ENCODE assay signal across 36 mouse cellular contexts in the genomic region with DNA sequence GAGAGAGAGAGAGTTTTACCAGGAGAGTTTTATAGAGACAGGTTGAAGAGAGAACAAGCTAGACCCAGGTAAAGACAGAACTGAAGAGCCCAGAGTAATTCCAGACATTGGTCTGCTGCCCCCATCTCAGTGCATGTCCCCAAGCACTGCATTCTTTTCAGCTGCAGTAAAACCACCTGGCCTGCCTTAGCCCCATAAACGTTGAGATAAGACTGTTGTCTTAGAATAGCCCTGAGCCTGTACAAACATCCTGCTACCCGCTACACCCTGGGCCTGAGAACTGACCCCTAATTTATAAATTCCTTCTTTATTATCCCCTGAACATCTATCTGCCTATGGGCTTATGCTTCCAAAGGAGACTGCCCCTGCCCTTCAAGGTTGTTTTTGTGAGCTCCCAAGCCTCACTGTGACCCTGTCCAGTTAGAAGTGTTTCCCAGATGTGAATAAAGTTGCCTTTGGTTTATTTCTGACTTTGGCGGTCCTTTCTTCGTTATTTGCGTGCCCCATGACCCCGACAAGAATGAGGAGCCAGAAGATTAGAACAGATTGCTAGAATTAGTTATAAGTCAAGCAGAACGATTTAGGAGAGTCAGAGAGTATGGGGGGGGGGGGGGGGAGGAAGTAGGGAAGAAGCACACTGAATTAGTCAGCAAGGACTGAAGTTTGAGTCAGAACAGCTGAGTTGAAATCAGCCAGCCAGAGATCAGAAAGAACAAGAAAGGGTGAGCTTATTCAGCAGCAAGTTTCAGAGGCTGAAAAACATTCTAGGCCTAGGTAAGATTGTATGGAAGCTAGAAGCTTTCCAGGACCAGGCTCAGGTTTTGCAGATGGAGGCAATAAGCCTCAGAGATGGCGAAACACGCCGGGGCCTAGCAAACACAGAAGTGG. TPM values are rescaled to one million over a fixed set of nuclear protein-coding genes. Genes with fewer than 3 reads are reported as not detected.
DNase-seq lines count a peak whose midpoint lies in the region; ATAC-seq and TF ChIP-seq lines count a peak whose summit lies in the region.
"Had no signal": no experiment of that assay in that cellular context is flagged by ENCODE, and none has a peak within 500 bp of the region (broad histone marks: within the 10 kb centered on the region; RNA-seq: fewer than 3 reads in every experiment).

No protein-coding gene starts in this region.

- no peak overlapping the region for H3K4me3 ChIP-seq in intestine, embryonic 14.5 days (ENCODE audit: low read depth, low read length)
- no peak overlapping the region for H3K4me3 ChIP-seq in intestine, postnatal 0 days (ENCODE audit: low read depth, low read length)
- H3K4me3 ChIP-seq in CH12.LX (replicated peaks in 1 of 3; ENCODE audit: low read depth in 2 of 3, low read length in 2 of 3, poor library complexity in 1 of 3) = no peak overlapping the region
- H3K4me3 ChIP-seq in brown adipose tissue, adult 24 weeks (ENCODE audit: insufficient read depth, low read depth, low read length) = no peak overlapping the region
- H3K4me3 ChIP-seq in stomach, embryonic 16.5 days (replicated peaks; ENCODE audit: low read length) = no peak overlapping the region
- H3K4me3 ChIP-seq in lung, adult 2 months (replicated peaks; ENCODE audit: extremely low read depth, low read depth, low read length) = no peak overlapping the region
- H3K4me3 ChIP-seq: heart, embryonic 13.5 days; layer of hippocampus, adult 2 months; left cerebral cortex, adult 2 months; limb, embryonic 12.5 days; liver, embryonic 15.5 days; megakaryocyte, embryonic 14.5 days; midbrain, embryonic 12.5 days; myocyte; neural tube, embryonic 12.5 days had no signal

- H3K4me1 ChIP-seq in intestine, embryonic 14.5 days (replicated peaks; ENCODE audit: control insufficient read depth, insufficient read depth, low read length) = 0 out of 2 replicates have a peak, but pooled peaks cover 3% of the 10 kb centered on the region
- H3K4me1 ChIP-seq in intestine, postnatal 0 days (replicated peaks; ENCODE audit: control insufficient read depth, insufficient read depth, low read length) = 0 out of 2 replicates have a peak, but pooled peaks cover 2% of the 10 kb centered on the region
- H3K4me1 ChIP-seq in CH12.LX (ENCODE audit: control insufficient read depth in 1 of 2, insufficient read depth in 2 of 2) = peaks cover 4 to 25% of the 10 kb centered on the region in 2 experiments; a peak in 3 of 4 replicates
- H3K4me1 ChIP-seq in brown adipose tissue, adult 24 weeks (ENCODE audit: control insufficient read depth, insufficient read depth, insufficient read length, low read length) = peaks cover 14% of the 10 kb centered on the region
- peaks cover 4% of the 10 kb centered on the region; the same call in 1 of the 2 replicates for H3K4me1 ChIP-seq in stomach, embryonic 16.5 days (ENCODE audit: control insufficient read depth, insufficient read depth, low read length)
- H3K4me1 ChIP-seq in lung, adult 2 months (ENCODE audit: control insufficient read depth, insufficient read depth, low read length) = no peaks in the 10 kb centered on the region
- H3K4me1 ChIP-seq: limb, embryonic 12.5 days; neural tube, embryonic 12.5 days had no signal

- no peak for DNase-seq in intestine, embryonic 14.5 days (ENCODE audit: low spot score)
- peak; percentile 60 for DNase-seq in CH12.LX (ENCODE audit: extremely low read depth)
- DNase-seq in lung, adult 2 months = no peak
- no peak for DNase-seq in adrenal gland, postnatal 25 days
- DNase-seq: cerebellum, adult 8-10 months; cerebellum, postnatal 36 days had no signal

- TF ChIP-seq EP300 in CH12.LX (IDR thresholded peaks at IDR 0.05; ENCODE audit: low read length) = no peak

- ATAC-seq in intestine, embryonic 14.5 days (replicated peaks; ENCODE audit: low FRiP score, low TSS enrichment, low read depth) = peak; percentile 60; the same call in 1 of the 2 replicates
- no peak for ATAC-seq in intestine, postnatal 0 days
- ATAC-seq in stomach, embryonic 16.5 days (ENCODE audit: insufficient read depth, low FRiP score) = 0 out of 2 replicates have a peak, but pooled peaks have one; percentile 42
- ATAC-seq: forebrain, embryonic 14.5 days; Patski had no signal

- TF ChIP-seq CTCF in intestine, postnatal 0 days (IDR thresholded peaks at IDR 0.05; ENCODE audit: low read depth) = no peak
- no peak for TF ChIP-seq CTCF in CH12.LX (conservative IDR thresholded peaks at IDR 0.05 in 1 of 2, IDR thresholded peaks at IDR 0.05 in 1 of 2; ENCODE audit: low read depth in 2 of 2, low read length in 2 of 2)
- no peak for TF ChIP-seq CTCF in lung, adult 2 months (IDR thresholded peaks at IDR 0.05; ENCODE audit: insufficient read depth, low read length)

- no peak overlapping the region for H3K9ac ChIP-seq in intestine, embryonic 14.5 days (ENCODE audit: low read length)
- H3K9ac ChIP-seq in intestine, postnatal 0 days (ENCODE audit: low read depth, low read length) = no peak overlapping the region
- peak overlapping the region; percentile 10 for H3K9ac ChIP-seq in CH12.LX (ENCODE audit: insufficient read depth, low read depth)
- H3K9ac ChIP-seq in stomach, embryonic 16.5 days (ENCODE audit: low read length) = no peak overlapping the region
- H3K9ac ChIP-seq: heart, embryonic 13.5 days; limb, embryonic 12.5 days; liver, embryonic 15.5 days; midbrain, embryonic 12.5 days; neural tube, embryonic 12.5 days had no signal

- dilution Hi-C loops in CH12.LX (cut with MboI; ENCODE audit: extremely low pct_ligation_motif_present, extremely low pct_unique_long_range_greater_than_20kb, low sequenced_read_pairs) = no loop called here

- H3K79me2 ChIP-seq in CH12.LX (replicated peaks; ENCODE audit: control insufficient read depth, extremely low read depth, insufficient read depth, poor library complexity, severe bottlenecking) = no peaks in the 10 kb centered on the region

- in situ Hi-C loops in CH12.LX (cut with MboI; ENCODE audit: low pct_ligation_motif_present, low pct_unique_long_range_greater_than_20kb, low sequenced_read_pairs) = loop anchor here (25.0 kb wide), 1 partner anchor 154 kb away; no protein-coding TSS in a partner anchor

- H3K27ac ChIP-seq in intestine, embryonic 14.5 days (ENCODE audit: low read depth) = no peak overlapping the region
- H3K27ac ChIP-seq in intestine, postnatal 0 days (ENCODE audit: low read depth, low read length) = no peak overlapping the region
- H3K27ac ChIP-seq in CH12.LX (ENCODE audit: insufficient read depth, low read depth) = 0 out of 2 replicates have a peak overlapping the region, but pooled peaks have one; percentile 3
- H3K27ac ChIP-seq in brown adipose tissue, adult 24 weeks (replicated peaks; ENCODE audit: low read depth, low read length) = peak overlapping the region; percentile 82
- H3K27ac ChIP-seq in stomach, embryonic 16.5 days (ENCODE audit: low read length) = no peak overlapping the region
- H3K27ac ChIP-seq: heart, embryonic 13.5 days; hindbrain, postnatal 0 days; layer of hippocampus, adult 2 months; left cerebral cortex, adult 2 months; limb, embryonic 12.5 days; liver, embryonic 15.5 days; midbrain, embryonic 12.5 days; neural tube, embryonic 12.5 days had no signal

- no peak for TF ChIP-seq RAD21 in CH12.LX (IDR thresholded peaks at IDR 0.05; ENCODE audit: low read depth, low read length)

- no peaks in the 10 kb centered on the region for H3K36me3 ChIP-seq in intestine, embryonic 14.5 days (ENCODE audit: control insufficient read depth, insufficient read depth, low read length)
- H3K36me3 ChIP-seq in intestine, postnatal 0 days (ENCODE audit: control insufficient read depth, insufficient read depth) = no peaks in the 10 kb centered on the region
- peaks cover 0 to 2% of the 10 kb centered on the region in 2 experiments for H3K36me3 ChIP-seq in CH12.LX (replicated peaks in 1 of 2; ENCODE audit: control insufficient read depth in 1 of 2, insufficient read depth in 1 of 2, low read length in 1 of 2)
- H3K36me3 ChIP-seq in stomach, embryonic 16.5 days (ENCODE audit: control insufficient read depth, insufficient read depth, low read length) = no peaks in the 10 kb centered on the region
- H3K36me3 ChIP-seq: heart, embryonic 13.5 days; limb, embryonic 12.5 days; liver, embryonic 15.5 days; midbrain, embryonic 12.5 days; neural tube, embryonic 12.5 days had no signal

- H3K9me3 ChIP-seq in intestine, embryonic 14.5 days (ENCODE audit: control insufficient read depth, low read length) = no peaks in the 10 kb centered on the region
- H3K9me3 ChIP-seq in intestine, postnatal 0 days (ENCODE audit: control insufficient read depth) = no peaks in the 10 kb centered on the region
- H3K9me3 ChIP-seq in CH12.LX (replicated peaks; ENCODE audit: low read length) = no peaks in the 10 kb centered on the region
- H3K9me3 ChIP-seq in stomach, embryonic 16.5 days (replicated peaks; ENCODE audit: control insufficient read depth, low read length) = no peaks in the 10 kb centered on the region
- H3K9me3 ChIP-seq: heart, embryonic 13.5 days; limb, embryonic 12.5 days; liver, embryonic 15.5 days; megakaryocyte, embryonic 14.5 days; midbrain, embryonic 12.5 days; neural tube, embryonic 12.5 days had no signal

- no peak for TF ChIP-seq POLR2A in CH12.LX (IDR thresholded peaks at IDR 0.05; ENCODE audit: low read depth, low read length)
- TF ChIP-seq POLR2A in lung, adult 2 months (IDR thresholded peaks at IDR 0.05; ENCODE audit: borderline replicate concordance, extremely low read depth, low read depth, low read length) = no peak

- H3K27me3 ChIP-seq in intestine, embryonic 14.5 days (replicated peaks; ENCODE audit: control insufficient read depth, insufficient read depth, low read length) = no peaks in the 10 kb centered on the region
- no peaks in the 10 kb centered on the region for H3K27me3 ChIP-seq in intestine, postnatal 0 days (replicated peaks; ENCODE audit: control insufficient read depth, insufficient read depth, low read length)
- H3K27me3 ChIP-seq in CH12.LX (replicated peaks) = peaks cover 2% of the 10 kb centered on the region
- no peaks in the 10 kb centered on the region for H3K27me3 ChIP-seq in stomach, embryonic 16.5 days (ENCODE audit: control insufficient read depth, insufficient read depth, low read length)
- H3K27me3 ChIP-seq: limb, embryonic 12.5 days; liver, embryonic 15.5 days; megakaryocyte, embryonic 14.5 days; midbrain, embryonic 12.5 days; neural tube, embryonic 12.5 days had no signal

- 42% methylated on average over 10 of the region's 10 CpGs for WGBS in intestine, embryonic 14.5 days
- 43% methylated on average over 10 of the region's 10 CpGs for WGBS in intestine, postnatal 0 days
- 43% methylated on average over 10 of the region's 10 CpGs for WGBS in stomach, embryonic 16.5 days
- WGBS in lung, adult 2 months = 57% methylated on average over 10 of the region's 10 CpGs

- no peak overlapping the region for H3K4me2 ChIP-seq in intestine, embryonic 14.5 days (ENCODE audit: low read length)
- H3K4me2 ChIP-seq in intestine, postnatal 0 days (replicated peaks; ENCODE audit: low read depth) = no peak overlapping the region
- no peak overlapping the region for H3K4me2 ChIP-seq in CH12.LX (ENCODE audit: insufficient read depth, low read depth, poor library complexity, severe bottlenecking)
- no peak overlapping the region for H3K4me2 ChIP-seq in stomach, embryonic 16.5 days (ENCODE audit: low read depth, low read length)
- H3K4me2 ChIP-seq: heart, embryonic 13.5 days; limb, embryonic 12.5 days; liver, embryonic 15.5 days; midbrain, embryonic 12.5 days; neural tube, embryonic 12.5 days had no signal

RNA-seq across cellular contexts. Expression of a gene that starts 6.8 kb away (rescaled TPM):
- polyA plus RNA-seq in intestine, embryonic 14.5 days (2014; fragmentation: Nextera tagmentation; extraction: Ambion mirVana) = not detected in 2 replicates
- 0.04 TPM in 1 of 2 replicates, not detected in the other for polyA plus RNA-seq in intestine, postnatal 0 days (2015; fragmentation: Nextera tagmentation; extraction: Ambion mirVana)
- total RNA-seq in CH12.LX (2012; rRNA removed) (not detected in 2 replicates), CH12.LX (2014; rRNA removed) (not detected in 2 replicates)
- polyA plus RNA-seq in CH12.LX (2012; ENCODE audit: insufficient read length, low read depth) = not detected in 2 replicates
- polyA plus RNA-seq in brown adipose tissue, adult 24 weeks (2012; ENCODE audit: insufficient read depth, insufficient read length, missing spikeins) = 0.38 TPM in 1 of 2 replicates, not detected in the other
- not detected in 2 replicates for polyA plus RNA-seq in stomach, embryonic 16.5 days (2015; fragmentation: Nextera tagmentation; extraction: Ambion mirVana)
- polyA plus RNA-seq in lung, adult 2 months (2012; rRNA removed) = 0.17 and 0.26 TPM in 2 replicates
- total RNA-seq in adrenal gland, postnatal 25 days (2021) = 0.58 and 0.86 TPM in 2 replicates
- total RNA-seq: ES-E14; granulocyte monocyte progenitor cell, adult 5-6 weeks; hindbrain, postnatal 0 days; layer of hippocampus, adult 2 months; layer of hippocampus, postnatal 14 days; left cerebral cortex, adult 2 months; left cerebral cortex, postnatal 25 days; midbrain, postnatal 0 days had no signal
- polyA plus RNA-seq: brain, embryonic 14.5 days; embryonic facial prominence, embryonic 11.5 days; forebrain, embryonic 14.5 days; heart, embryonic 13.5 days; hindbrain, embryonic 11.5 days; hindbrain, postnatal 0 days; kidney, embryonic 16.5 days; limb, embryonic 12.5 days; liver, embryonic 15.5 days; lung, embryonic 16.5 days; midbrain, embryonic 12.5 days; midbrain, postnatal 0 days; myocyte; neural tube, embryonic 12.5 days; Patski had no signal

RNA-seq across cellular contexts. Expression of a gene that starts 31.5 kb away (rescaled TPM):
- polyA plus RNA-seq in intestine, embryonic 14.5 days (2014; fragmentation: Nextera tagmentation; extraction: Ambion mirVana) = 2.1 and 3.4 TPM in 2 replicates
- polyA plus RNA-seq in intestine, postnatal 0 days (2015; fragmentation: Nextera tagmentation; extraction: Ambion mirVana) = 29.2 and 29.5 TPM in 2 replicates
- total RNA-seq in CH12.LX (2012; rRNA removed) (6.2 and 7.2 TPM in 2 replicates), CH12.LX (2014; rRNA removed) (2.3 and 2.8 TPM in 2 replicates)
- polyA plus RNA-seq in CH12.LX (2012; ENCODE audit: insufficient read length, low read depth) = 2.7 and 3.2 TPM in 2 replicates
- polyA plus RNA-seq in brown adipose tissue, adult 24 weeks (2012; ENCODE audit: insufficient read depth, insufficient read length, missing spikeins) = 2.9 and 4.6 TPM in 2 replicates
- 1.8 and 2.7 TPM in 2 replicates for polyA plus RNA-seq in stomach, embryonic 16.5 days (2015; fragmentation: Nextera tagmentation; extraction: Ambion mirVana)
- 7.4 and 12.7 TPM in 2 replicates for polyA plus RNA-seq in lung, adult 2 months (2012; rRNA removed)
- total RNA-seq in adrenal gland, postnatal 25 days (2021) = 1.5 and 2.9 TPM in 2 replicates

RNA-seq across cellular contexts. Expression of a gene that starts 34.2 kb away (rescaled TPM):
- polyA plus RNA-seq in intestine, embryonic 14.5 days (2014; fragmentation: Nextera tagmentation; extraction: Ambion mirVana) = not detected in 2 replicates
- not detected in 2 replicates for polyA plus RNA-seq in intestine, postnatal 0 days (2015; fragmentation: Nextera tagmentation; extraction: Ambion mirVana)
- total RNA-seq in CH12.LX (2012; rRNA removed) (not detected in 2 replicates), CH12.LX (2014; rRNA removed) (not detected in 2 replicates)
- polyA plus RNA-seq in CH12.LX (2012; ENCODE audit: insufficient read length, low read depth) = not detected in 2 replicates
- polyA plus RNA-seq in brown adipose tissue, adult 24 weeks (2012; ENCODE audit: insufficient read depth, insufficient read length, missing spikeins) = not detected in 2 replicates
- not detected in 2 replicates for polyA plus RNA-seq in stomach, embryonic 16.5 days (2015; fragmentation: Nextera tagmentation; extraction: Ambion mirVana)
- not detected in 2 replicates for polyA plus RNA-seq in lung, adult 2 months (2012; rRNA removed)
- total RNA-seq in adrenal gland, postnatal 25 days (2021) = not detected in 2 replicates
- total RNA-seq: adrenal gland, postnatal 14 days; ES-E14; gastrocnemius, postnatal 14 days; granulocyte monocyte progenitor cell, adult 5-6 weeks; heart, postnatal 10 days; hindbrain, postnatal 0 days; layer of hippocampus, adult 2 months; layer of hippocampus, postnatal 14 days; left cerebral cortex, adult 2 months; left cerebral cortex, postnatal 25 days; liver, adult 2 months; midbrain, postnatal 0 days had no signal
- polyA plus RNA-seq: brain, embryonic 14.5 days; embryonic facial prominence, embryonic 11.5 days; forebrain, embryonic 14.5 days; heart, embryonic 13.5 days; hindbrain, embryonic 11.5 days; hindbrain, postnatal 0 days; kidney, adult 2 months; kidney, embryonic 16.5 days; limb, embryonic 12.5 days; liver, adult 2 months; liver, embryonic 15.5 days; lung, embryonic 16.5 days; midbrain, embryonic 12.5 days; midbrain, postnatal 0 days; myocyte; neural tube, embryonic 12.5 days; Patski had no signal

RNA-seq across cellular contexts. Expression of a gene that starts 43.9 kb away (rescaled TPM):
- polyA plus RNA-seq in intestine, embryonic 14.5 days (2014; fragmentation: Nextera tagmentation; extraction: Ambion mirVana) = 0.27 and 1.2 TPM in 2 replicates
- polyA plus RNA-seq in intestine, postnatal 0 days (2015; fragmentation: Nextera tagmentation; extraction: Ambion mirVana) = 2.7 and 2.8 TPM in 2 replicates
- 0.08 TPM in 1 of 2 replicates, not detected in the other for total RNA-seq in CH12.LX (2012; rRNA removed)
- total RNA-seq in CH12.LX (2014; rRNA removed) = 0.07 and 0.43 TPM in 2 replicates
- polyA plus RNA-seq in CH12.LX (2012; ENCODE audit: insufficient read length, low read depth) = 0.18 TPM in 1 of 2 replicates, not detected in the other
- polyA plus RNA-seq in brown adipose tissue, adult 24 weeks (2012; ENCODE audit: insufficient read depth, insufficient read length, missing spikeins) = 19.9 and 29.5 TPM in 2 replicates
- 0.41 TPM in 1 of 2 replicates, not detected in the other for polyA plus RNA-seq in stomach, embryonic 16.5 days (2015; fragmentation: Nextera tagmentation; extraction: Ambion mirVana)
- 10.5 and 17.6 TPM in 2 replicates for polyA plus RNA-seq in lung, adult 2 months (2012; rRNA removed)
- 1.9 and 2.9 TPM in 2 replicates for total RNA-seq in adrenal gland, postnatal 25 days (2021)
- total RNA-seq: ES-E14; gastrocnemius, postnatal 14 days; heart, postnatal 10 days; hindbrain, postnatal 0 days; layer of hippocampus, postnatal 14 days; midbrain, postnatal 0 days had no signal
- polyA plus RNA-seq: embryonic facial prominence, embryonic 11.5 days; hindbrain, embryonic 11.5 days; limb, embryonic 12.5 days; neural tube, embryonic 12.5 days had no signal

RNA-seq across cellular contexts. Expression of a gene that starts 46.3 kb away (rescaled TPM):
- polyA plus RNA-seq in intestine, embryonic 14.5 days (2014; fragmentation: Nextera tagmentation; extraction: Ambion mirVana) = not detected in 2 replicates
- polyA plus RNA-seq in intestine, postnatal 0 days (2015; fragmentation: Nextera tagmentation; extraction: Ambion mirVana) = not detected in 2 replicates
- not detected in 2 replicates for total RNA-seq in CH12.LX (2012; rRNA removed)
- not detected in 2 replicates for total RNA-seq in CH12.LX (2014; rRNA removed)
- polyA plus RNA-seq in CH12.LX (2012; ENCODE audit: insufficient read length, low read depth) = not detected in 2 replicates
- not detected in 2 replicates for polyA plus RNA-seq in brown adipose tissue, adult 24 weeks (2012; ENCODE audit: insufficient read depth, insufficient read length, missing spikeins)
- polyA plus RNA-seq in stomach, embryonic 16.5 days (2015; fragmentation: Nextera tagmentation; extraction: Ambion mirVana) = not detected in 2 replicates
- not detected in 2 replicates for polyA plus RNA-seq in lung, adult 2 months (2012; rRNA removed)
- not detected in 2 replicates for total RNA-seq in adrenal gland, postnatal 25 days (2021)
- total RNA-seq: adrenal gland, postnatal 14 days; ES-E14; gastrocnemius, postnatal 14 days; granulocyte monocyte progenitor cell, adult 5-6 weeks; heart, postnatal 10 days; hindbrain, postnatal 0 days; layer of hippocampus, adult 2 months; layer of hippocampus, postnatal 14 days; left cerebral cortex, adult 2 months; left cerebral cortex, postnatal 25 days; liver, adult 2 months; midbrain, postnatal 0 days had no signal
- polyA plus RNA-seq: brain, embryonic 14.5 days; embryonic facial prominence, embryonic 11.5 days; forebrain, embryonic 14.5 days; heart, embryonic 13.5 days; hindbrain, embryonic 11.5 days; hindbrain, postnatal 0 days; kidney, embryonic 16.5 days; limb, embryonic 12.5 days; liver, adult 2 months; liver, embryonic 15.5 days; lung, embryonic 16.5 days; midbrain, embryonic 12.5 days; midbrain, postnatal 0 days; myocyte; neural tube, embryonic 12.5 days; Patski had no signal

Comparison
In these comparisons a context has a peak if more than half of its experiments do, and no peak if none do; other contexts are left out.
1. H3K27ac ChIP-seq: peak in CH12.LX (single experiment) and brown adipose tissue, adult 24 weeks (single experiment); none in intestine, embryonic 14.5 days (single experiment), intestine, postnatal 0 days (single experiment) and stomach, embryonic 16.5 days (single experiment).